Mouse (Mus musculus): Measurements from ENCODE around the gene Zdhhc12. TPM values are rescaled to one million over a fixed set of nuclear protein-coding genes. Genes with fewer than 3 reads are reported as not detected.

Zdhhc12 gene
- polyA plus RNA-seq, 1 experiment from 2014 or later = 28.8 TPM

Other genes with a start within 250 kb of the Zdhhc12 start
- 7.0 and 8.6 TPM in 2 replicates for gene Cercam, start 224.5 kb downstream of the Zdhhc12 start, polyA plus RNA-seq (2015; fragmentation: Nextera tagmentation; extraction: Ambion mirVana)
- 47.9 and 56.2 TPM in 2 replicates for gene Odf2, start 204.4 kb downstream of the Zdhhc12 start, polyA plus RNA-seq (2015; fragmentation: Nextera tagmentation; extraction: Ambion mirVana)
- 47.6 and 55.3 TPM in 2 replicates for gene Gle1, start 158.2 kb downstream of the Zdhhc12 start, polyA plus RNA-seq (2015; fragmentation: Nextera tagmentation; extraction: Ambion mirVana)
- gene Sptan1, start 128.1 kb downstream of the Zdhhc12 start, polyA plus RNA-seq (2015; fragmentation: Nextera tagmentation; extraction: Ambion mirVana) = 47.5 and 53.2 TPM in 2 replicates
- gene Wdr34, start 44.8 kb downstream of the Zdhhc12 start, polyA plus RNA-seq (2015; fragmentation: Nextera tagmentation; extraction: Ambion mirVana) = 13.6 and 15.4 TPM in 2 replicates
- gene Set, start 36.3 kb downstream of the Zdhhc12 start, polyA plus RNA-seq (2015; fragmentation: Nextera tagmentation; extraction: Ambion mirVana) = 418 and 429 TPM in 2 replicates
- gene Pkn3, start 16.0 kb downstream of the Zdhhc12 start, polyA plus RNA-seq (2015; fragmentation: Nextera tagmentation; extraction: Ambion mirVana) = 3.5 and 3.7 TPM in 2 replicates
- gene Zer1, start 30.9 kb upstream of the Zdhhc12 start, polyA plus RNA-seq (2015; fragmentation: Nextera tagmentation; extraction: Ambion mirVana) = 5.6 and 9.6 TPM in 2 replicates
- 4.9 and 5.7 TPM in 2 replicates for gene Tbc1d13, start 40.1 kb upstream of the Zdhhc12 start, polyA plus RNA-seq (2015; fragmentation: Nextera tagmentation; extraction: Ambion mirVana)
- gene Endog, start 77.8 kb upstream of the Zdhhc12 start, polyA plus RNA-seq (2015; fragmentation: Nextera tagmentation; extraction: Ambion mirVana) = 22.6 and 23.5 TPM in 2 replicates
- 44.8 and 46.0 TPM in 2 replicates for gene Spout1, start 84.8 kb upstream of the Zdhhc12 start, polyA plus RNA-seq (2015; fragmentation: Nextera tagmentation; extraction: Ambion mirVana)
- 14.5 and 15.5 TPM in 2 replicates for gene Kyat1, start 112.2 kb upstream of the Zdhhc12 start, polyA plus RNA-seq (2015; fragmentation: Nextera tagmentation; extraction: Ambion mirVana)
- 21.4 and 22.6 TPM in 2 replicates for gene Lrrc8a, start 144.1 kb upstream of the Zdhhc12 start, polyA plus RNA-seq (2015; fragmentation: Nextera tagmentation; extraction: Ambion mirVana)
- 0.04 and 0.08 TPM in 2 replicates for gene Gm28035, start 146.9 kb upstream of the Zdhhc12 start, polyA plus RNA-seq (2015; fragmentation: Nextera tagmentation; extraction: Ambion mirVana)
- 2.8 and 3.0 TPM in 2 replicates for gene Phyhd1, start 172.6 kb upstream of the Zdhhc12 start, polyA plus RNA-seq (2015; fragmentation: Nextera tagmentation; extraction: Ambion mirVana)
- gene Gm28038, start 187.4 kb upstream of the Zdhhc12 start, polyA plus RNA-seq (2015; fragmentation: Nextera tagmentation; extraction: Ambion mirVana) = not detected in 2 replicates
- gene Dolk, start 192.7 kb upstream of the Zdhhc12 start, polyA plus RNA-seq (2015; fragmentation: Nextera tagmentation; extraction: Ambion mirVana) = 15.8 and 18.6 TPM in 2 replicates
- 21.3 and 22.3 TPM in 2 replicates for gene Nup188, start 192.7 kb upstream of the Zdhhc12 start, polyA plus RNA-seq (2015; fragmentation: Nextera tagmentation; extraction: Ambion mirVana)